ENCODE assay signal across 22 mouse cellular contexts in genomic region chr3:65945277-65945932, GRCm38 (mm10). TPM values are rescaled to one million over a fixed set of nuclear protein-coding genes. Genes with fewer than 3 reads are reported as not detected.
DNase-seq lines count a peak whose midpoint lies in the region; ATAC-seq and TF ChIP-seq lines count a peak whose summit lies in the region.
"Had no signal": no experiment of that assay in that cellular context is flagged by ENCODE, and none has a peak within 500 bp of the region (broad histone marks: within the 10 kb centered on the region; RNA-seq: fewer than 3 reads in every experiment).

No protein-coding gene starts in this region.

- DNase-seq in heart, embryonic 10.5 days (ENCODE audit: low spot score), result peak; percentile 47
- DNase-seq in heart, adult 8-10 months (ENCODE audit: low spot score), result no peak
- DNase-seq in liver, embryonic 11.5 days (ENCODE audit: low spot score), result peak; percentile 30
- DNase-seq in liver, postnatal 0 days, result no peak
- no peak for DNase-seq in left cerebral cortex, postnatal 36 days (ENCODE audit: low spot score in 2 of 2)
- DNase-seq: adrenal gland, postnatal 36 days; B cell, adult 2 months; cerebellum, adult 2 months; gastrocnemius, postnatal 14 days; kidney, adult 18-20 months; left cerebral cortex, postnatal 4 days; lung, postnatal 10 days; right cerebral cortex, postnatal 4 days; thymus, postnatal 4 days had no signal

- H3K4me1 ChIP-seq in heart, embryonic 10.5 days, result 0 out of 2 replicates have a peak, but pooled peaks cover 2% of the 10 kb centered on the region
- H3K4me1 ChIP-seq in liver, embryonic 11.5 days (replicated peaks; ENCODE audit: control insufficient read depth, insufficient read depth, low read length), result no peaks in the 10 kb centered on the region; the same call in 1 of the 2 replicates
- no peaks in the 10 kb centered on the region; the same call in 1 of the 2 replicates for H3K4me1 ChIP-seq in liver, postnatal 0 days (ENCODE audit: insufficient read depth)
- H3K4me1 ChIP-seq in forebrain, embryonic 15.5 days, result no peaks in the 10 kb centered on the region
- H3K4me1 ChIP-seq in stomach, embryonic 14.5 days (ENCODE audit: control insufficient read depth, insufficient read depth, low read length), result no peaks in the 10 kb centered on the region
- H3K4me1 ChIP-seq: embryonic facial prominence, embryonic 10.5 days; hindbrain, embryonic 10.5 days; liver, embryonic 15.5 days; neural tube, embryonic 15.5 days had no signal

- TF ChIP-seq CTCF in liver, postnatal 0 days (IDR thresholded peaks at IDR 0.05; ENCODE audit: low read depth), result no peak

- H3K9me3 ChIP-seq in heart, embryonic 10.5 days, result no peaks in the 10 kb centered on the region
- no peaks in the 10 kb centered on the region for H3K9me3 ChIP-seq in liver, embryonic 11.5 days (ENCODE audit: control insufficient read depth, low read length)
- no peaks in the 10 kb centered on the region for H3K9me3 ChIP-seq in liver, postnatal 0 days (ENCODE audit: low read length)
- no peaks in the 10 kb centered on the region for H3K9me3 ChIP-seq in forebrain, embryonic 15.5 days
- H3K9me3 ChIP-seq in stomach, embryonic 14.5 days (ENCODE audit: control insufficient read depth, low read depth, low read length), result no peaks in the 10 kb centered on the region
- H3K9me3 ChIP-seq: embryonic facial prominence, embryonic 10.5 days; hindbrain, embryonic 10.5 days; liver, embryonic 15.5 days; neural tube, embryonic 15.5 days had no signal

- no peak overlapping the region for H3K4me3 ChIP-seq in heart, embryonic 10.5 days
- no peak overlapping the region for H3K4me3 ChIP-seq in liver, embryonic 11.5 days (ENCODE audit: low read depth, low read length)
- H3K4me3 ChIP-seq in liver, postnatal 0 days (ENCODE audit: low read depth, low read length), result no peak overlapping the region
- H3K4me3 ChIP-seq in forebrain, embryonic 15.5 days, result no peak overlapping the region
- no peak overlapping the region for H3K4me3 ChIP-seq in stomach, embryonic 14.5 days (ENCODE audit: low read depth, low read length)
- H3K4me3 ChIP-seq: embryonic facial prominence, embryonic 10.5 days; hindbrain, embryonic 10.5 days; liver, embryonic 15.5 days; myocyte; neural tube, embryonic 15.5 days had no signal

- WGBS in heart, embryonic 10.5 days, result 94% methylated on average over 2 of the region's 2 CpGs
- 93% methylated on average over 2 of the region's 2 CpGs for WGBS in liver, embryonic 11.5 days
- WGBS in liver, postnatal 0 days (ENCODE audit: insufficient replicate concordance), result 93% methylated on average over 2 of the region's 2 CpGs
- 98% methylated on average over 2 of the region's 2 CpGs for WGBS in forebrain, embryonic 15.5 days
- WGBS in stomach, embryonic 14.5 days, result 88% methylated on average over 2 of the region's 2 CpGs

- H3K9ac ChIP-seq in liver, embryonic 11.5 days (ENCODE audit: low read depth, low read length), result no peak overlapping the region
- no peak overlapping the region for H3K9ac ChIP-seq in liver, postnatal 0 days (replicated peaks)
- no peak overlapping the region for H3K9ac ChIP-seq in forebrain, embryonic 15.5 days (replicated peaks)
- H3K9ac ChIP-seq in stomach, embryonic 14.5 days (replicated peaks; ENCODE audit: low read depth, low read length), result no peak overlapping the region
- H3K9ac ChIP-seq: liver, embryonic 15.5 days; neural tube, embryonic 15.5 days had no signal

- TF ChIP-seq EP300 in liver, postnatal 0 days (IDR thresholded peaks at IDR 0.05; ENCODE audit: low read depth), result no peak

- H3K27me3 ChIP-seq in heart, embryonic 10.5 days (ENCODE audit: insufficient read depth, poor library complexity, severe bottlenecking), result no peaks in the 10 kb centered on the region
- H3K27me3 ChIP-seq in liver, embryonic 11.5 days (replicated peaks; ENCODE audit: control insufficient read depth, insufficient read depth, low read length), result no peaks in the 10 kb centered on the region
- no peaks in the 10 kb centered on the region for H3K27me3 ChIP-seq in liver, postnatal 0 days (ENCODE audit: insufficient read depth, low read length)
- no peaks in the 10 kb centered on the region for H3K27me3 ChIP-seq in forebrain, embryonic 15.5 days
- no peaks in the 10 kb centered on the region for H3K27me3 ChIP-seq in stomach, embryonic 14.5 days (ENCODE audit: control insufficient read depth, insufficient read depth, low read length)
- H3K27me3 ChIP-seq: liver, embryonic 15.5 days; neural tube, embryonic 15.5 days had no signal

- H3K36me3 ChIP-seq in heart, embryonic 10.5 days, result peaks cover 65% of the 10 kb centered on the region
- peaks cover 36% of the 10 kb centered on the region for H3K36me3 ChIP-seq in liver, embryonic 11.5 days (ENCODE audit: control insufficient read depth, insufficient read depth, low read length)
- peaks cover 56% of the 10 kb centered on the region for H3K36me3 ChIP-seq in liver, postnatal 0 days (replicated peaks; ENCODE audit: insufficient read depth, low read length)
- peaks cover 59% of the 10 kb centered on the region for H3K36me3 ChIP-seq in forebrain, embryonic 15.5 days
- H3K36me3 ChIP-seq in stomach, embryonic 14.5 days (ENCODE audit: control insufficient read depth, insufficient read depth, low read length), result peaks cover 59% of the 10 kb centered on the region

- 0 out of 2 replicates have a peak, but pooled peaks have one; percentile 23 for ATAC-seq in liver, embryonic 11.5 days (replicated peaks; ENCODE audit: low FRiP score)
- ATAC-seq in liver, postnatal 0 days, result no peak
- ATAC-seq in forebrain, embryonic 15.5 days (replicated peaks), result peak; percentile 61; the same call in 1 of the 2 replicates
- 0 out of 2 replicates have a peak, but pooled peaks have one; percentile 4 for ATAC-seq in stomach, embryonic 14.5 days (ENCODE audit: insufficient number of reproducible peaks, insufficient read depth, low FRiP score, low read depth)
- ATAC-seq: activated CD4-positive, CD25-positive, alpha-beta regulatory T cell, adult 4 months had no signal

- intact Hi-C loops in left cerebral cortex, postnatal 36 days (cut with DNase I), result no loop called here

- no peak overlapping the region for H3K27ac ChIP-seq in heart, embryonic 10.5 days
- no peak overlapping the region for H3K27ac ChIP-seq in liver, embryonic 11.5 days (ENCODE audit: low read depth, low read length)
- no peak overlapping the region for H3K27ac ChIP-seq in liver, postnatal 0 days (ENCODE audit: low read depth)
- no peak overlapping the region for H3K27ac ChIP-seq in forebrain, embryonic 15.5 days (replicated peaks)
- no peak overlapping the region for H3K27ac ChIP-seq in stomach, embryonic 14.5 days (ENCODE audit: low read length)
- H3K27ac ChIP-seq: embryonic facial prominence, embryonic 10.5 days; hindbrain, embryonic 10.5 days; liver, embryonic 15.5 days; neural tube, embryonic 15.5 days had no signal

- H3K4me2 ChIP-seq in liver, embryonic 11.5 days, result no peak overlapping the region
- H3K4me2 ChIP-seq in liver, postnatal 0 days (ENCODE audit: low read depth, low read length), result no peak overlapping the region
- H3K4me2 ChIP-seq in forebrain, embryonic 15.5 days (replicated peaks), result no peak overlapping the region
- no peak overlapping the region for H3K4me2 ChIP-seq in stomach, embryonic 14.5 days (replicated peaks; ENCODE audit: low read depth, low read length)
- H3K4me2 ChIP-seq: liver, embryonic 15.5 days; neural tube, embryonic 15.5 days had no signal

RNA-seq across cellular contexts. Expression of gene Ccnl1, which starts 12.6 kb away (rescaled TPM):
- 78.4 and 85.9 TPM in 2 replicates for polyA plus RNA-seq in heart, embryonic 10.5 days (2016; fragmentation: Nextera tagmentation; extraction: Ambion mirVana)
- 10 to 100 TPM; 14.9 to 20.4 (median 16.9) TPM for total RNA-seq in heart, adult 8-10 months (2022)
- polyA plus RNA-seq in liver, embryonic 11.5 days (2014; fragmentation: Nextera tagmentation; extraction: Ambion mirVana), result 107 TPM in 2 replicates
- 33.1 and 38.1 TPM in 2 replicates for polyA plus RNA-seq in liver, postnatal 0 days (2015; fragmentation: Nextera tagmentation; extraction: Ambion mirVana)
- polyA plus RNA-seq in forebrain, embryonic 15.5 days (2015; fragmentation: Nextera tagmentation; extraction: Ambion mirVana), result 81.5 and 87.6 TPM in 2 replicates
- polyA plus RNA-seq in stomach, embryonic 14.5 days (2014; fragmentation: Nextera tagmentation; extraction: Ambion mirVana), result 137 and 146 TPM in 2 replicates
- 10 to 100 TPM; 40.0 to 57.9 TPM for total RNA-seq in left cerebral cortex, postnatal 36 days (2021)

Comparison
In these comparisons a context has a peak if more than half of its experiments do, and no peak if none do; other contexts are left out.
1. DNase-seq: peak in heart, embryonic 10.5 days (single experiment) and liver, embryonic 11.5 days (single experiment); none in heart, adult 8-10 months (single experiment), liver, postnatal 0 days (single experiment) and left cerebral cortex, postnatal 36 days (0 of 2).